Mouse (Mus musculus) brain, embryonic 14.5 days (tissue): ENCODE measurements around the gene Gm9837.

ENCODE experiments used
- CTCF ChIP-seq: fragments of 200-500 bp; IDR thresholded peaks from 2 replicates; pipeline ENCODE4 v1.5.1; 2012; ENCODE audit warnings: inconsistent platforms, mild to moderate bottlenecking, moderate library complexity, borderline replicate concordance; ENCODE audit not compliant: insufficient read depth, insufficient read length; ENCODE audit errors: extremely low read depth
- POLR2A ChIP-seq: fragments of 200-500 bp; IDR thresholded peaks from 2 replicates; pipeline ENCODE4 v1.6.1; 2012; ENCODE audit warnings: mild to moderate bottlenecking, inconsistent platforms, borderline replicate concordance; ENCODE audit not compliant: poor library complexity, insufficient read depth, insufficient read length, severe bottlenecking; ENCODE audit errors: extremely low read depth

DNA sequence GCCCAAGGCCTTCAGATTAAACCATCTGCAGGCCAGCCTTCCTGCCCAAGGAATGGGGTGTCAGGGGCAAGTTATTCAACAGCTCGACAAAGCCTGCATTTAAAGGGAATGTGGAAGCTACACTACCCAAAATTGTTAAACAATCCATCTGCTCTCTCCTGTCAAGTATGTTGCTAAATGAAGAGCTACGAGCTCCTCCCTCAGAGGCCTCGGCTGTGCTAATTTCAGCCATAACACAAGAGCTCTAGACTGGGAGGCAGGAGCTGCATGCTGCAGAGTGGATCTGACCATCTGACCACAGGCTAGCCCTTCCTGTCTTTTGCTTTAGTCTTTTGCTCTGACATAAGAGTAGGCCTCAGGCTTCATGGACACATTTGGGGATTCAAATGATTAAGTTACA, 45.0 kb downstream of the Gm9837 start:
- no peak for TF ChIP-seq POLR2A
- no peak for TF ChIP-seq CTCF
